ENCODE assay signal across 8 mouse cellular contexts in genomic region chr17:13478866-13479571, GRCm38 (mm10).
DNase-seq lines count a peak whose midpoint lies in the region; ATAC-seq lines count a peak whose summit lies in the region.
"Had no signal": no experiment of that assay in that cellular context is flagged by ENCODE, and none has a peak within 500 bp of the region (broad histone marks: within the 10 kb centered on the region; RNA-seq: fewer than 3 reads in every experiment).

No protein-coding gene starts in this region.

- no peaks in the 10 kb centered on the region for H3K36me3 ChIP-seq in embryonic facial prominence, embryonic 11.5 days (replicated peaks; ENCODE audit: control insufficient read depth, insufficient read depth, low read depth, low read length)
- no peaks in the 10 kb centered on the region for H3K36me3 ChIP-seq in midbrain, embryonic 10.5 days

- peak overlapping the region; percentile 28; the same call in 1 of the 2 replicates for H3K27ac ChIP-seq in embryonic facial prominence, embryonic 11.5 days (replicated peaks; ENCODE audit: low read depth, low read length)
- peak overlapping the region; percentile 74 for H3K27ac ChIP-seq in midbrain, embryonic 10.5 days (replicated peaks)
- H3K27ac ChIP-seq: left cerebral cortex, adult 2 months had no signal

- peak; percentile 41 for DNase-seq in brain, adult 2 months (ENCODE audit: low read depth, low spot score)
- peak; percentile 53 for DNase-seq in embryonic facial prominence, embryonic 11.5 days (ENCODE audit: low spot score)
- DNase-seq in heart, postnatal 4 days, result peak; percentile 48
- DNase-seq in midbrain, embryonic 10.5 days (ENCODE audit: low spot score), result peak; percentile 42
- no peak for DNase-seq in natural killer cell, adult 2 months (ENCODE audit: low spot score in 2 of 2)
- DNase-seq in thymus, adult 18-20 months, result no peak
- DNase-seq in cerebellum, adult 18-20 months, result no peak

- H3K4me3 ChIP-seq in embryonic facial prominence, embryonic 11.5 days (ENCODE audit: low read depth, low read length), result no peak overlapping the region
- no peak overlapping the region for H3K4me3 ChIP-seq in midbrain, embryonic 10.5 days
- H3K4me3 ChIP-seq: left cerebral cortex, adult 2 months had no signal

- peak; percentile 78 for ATAC-seq in embryonic facial prominence, embryonic 11.5 days (replicated peaks; ENCODE audit: insufficient number of reproducible peaks, low FRiP score, low TSS enrichment, low read depth)

- peak overlapping the region; percentile 5; the same call in 1 of the 2 replicates for H3K4me2 ChIP-seq in embryonic facial prominence, embryonic 11.5 days (ENCODE audit: low read depth, low read length)

- H3K27me3 ChIP-seq in embryonic facial prominence, embryonic 11.5 days (ENCODE audit: control insufficient read depth, insufficient read depth, low read length), result no peaks in the 10 kb centered on the region
- no peaks in the 10 kb centered on the region for H3K27me3 ChIP-seq in midbrain, embryonic 10.5 days (ENCODE audit: low read depth, poor library complexity, severe bottlenecking)

- H3K4me1 ChIP-seq in embryonic facial prominence, embryonic 11.5 days (ENCODE audit: control insufficient read depth, insufficient read depth, low read length), result no peaks in the 10 kb centered on the region
- peaks cover 15% of the 10 kb centered on the region for H3K4me1 ChIP-seq in midbrain, embryonic 10.5 days

- no peaks in the 10 kb centered on the region for H3K9me3 ChIP-seq in embryonic facial prominence, embryonic 11.5 days (replicated peaks; ENCODE audit: control insufficient read depth, low read length)
- H3K9me3 ChIP-seq in midbrain, embryonic 10.5 days (replicated peaks), result no peaks in the 10 kb centered on the region

- no peak overlapping the region for H3K9ac ChIP-seq in embryonic facial prominence, embryonic 11.5 days (replicated peaks; ENCODE audit: low read length)

- 16% methylated on average over 5 of the region's 5 CpGs for WGBS in embryonic facial prominence, embryonic 11.5 days
- WGBS in midbrain, embryonic 10.5 days, result 24% methylated on average over 5 of the region's 5 CpGs

Comparison
In these comparisons a context has a peak if more than half of its experiments do, and no peak if none do; other contexts are left out.
1. DNase-seq: peak in brain, adult 2 months (single experiment), embryonic facial prominence, embryonic 11.5 days (single experiment), heart, postnatal 4 days (single experiment) and midbrain, embryonic 10.5 days (single experiment); none in natural killer cell, adult 2 months (0 of 2), thymus, adult 18-20 months (0 of 2) and cerebellum, adult 18-20 months (0 of 2).